Mouse (Mus musculus) heart, embryonic 15.5 days (tissue): ENCODE data around the gene Wfdc15b. TPM values are rescaled to one million over a fixed set of nuclear protein-coding genes. Genes with fewer than 3 reads are reported as not detected.
"Not testable (repeated sequence)": the region's sequence is repeated elsewhere in the genome, so short reads cannot be mapped to it uniquely, and the experiment has no call there.

Source experiments
- ATAC-seq: fragments of 200-750 bp; cut with Nextera tagmentation; replicated peaks from 2 replicates; pipeline ENCODE4 v1.8.0; 2017; ENCODE audit warnings: low read depth, moderate TSS enrichment; ENCODE audit not compliant: insufficient number of reproducible peaks, insufficient read depth, low FRiP score
- H3K27ac ChIP-seq: fragments of 300-500 bp; sonication (generic); 2 replicates; pipeline ENCODE4 v1.5.1; 2015; ENCODE audit warnings: mild to moderate bottlenecking, inconsistent platforms
- H3K27me3 ChIP-seq: fragments of 300-500 bp; sonication (generic); 2 replicates; pipeline ENCODE4 v1.6.1; 2015; ENCODE audit warnings: inconsistent platforms
- H3K36me3 ChIP-seq: fragments of 300-500 bp; sonication (generic); 2 replicates; pipeline ENCODE4 v1.6.1; 2015; ENCODE audit warnings: mild to moderate bottlenecking, inconsistent platforms
- H3K4me1 ChIP-seq: fragments of 300-500 bp; sonication (generic); replicated peaks from 2 replicates; pipeline ENCODE4 v1.6.1; 2015; ENCODE audit warnings: inconsistent platforms
- H3K4me2 ChIP-seq: fragments of 300-500 bp; sonication (generic); 2 replicates; pipeline ENCODE4 v1.6.1; 2015; ENCODE audit warnings: inconsistent platforms, mild to moderate bottlenecking, moderate library complexity
- H3K4me3 ChIP-seq: fragments of 300-500 bp; sonication (generic); 2 replicates; pipeline ENCODE4 v1.5.1; 2015; ENCODE audit warnings: mild to moderate bottlenecking, inconsistent platforms
- H3K9ac ChIP-seq: fragments of 300-500 bp; sonication (generic); 2 replicates; pipeline ENCODE4 v1.6.1; 2015; ENCODE audit warnings: mild to moderate bottlenecking, inconsistent platforms
- H3K9me3 ChIP-seq: fragments of 300-500 bp; sonication (generic); replicated peaks from 2 replicates; pipeline ENCODE4 v1.6.1; 2016; ENCODE audit warnings: inconsistent platforms
- WGBS: fragments of 180-500 bp; shearing (Covaris S2); methylation state at CpG from one replicate; pipeline ENCODE4 v1.1.7; 2015; ENCODE audit warnings: mixed read lengths; 5-methylcytosine and 5-hydroxymethylcytosine counted together
- polyA plus RNA-seq: library from polyadenylated mRNA; unstranded; fragments of >200 nt; fragmentation: Nextera tagmentation; extraction: Ambion mirVana; gene quantifications from 2 replicates; pipeline ENCODE4 v1.2.1, GENCODE M21; 2015

Wfdc15b gene
- not detected in 2 replicates for polyA plus RNA-seq

DNA sequence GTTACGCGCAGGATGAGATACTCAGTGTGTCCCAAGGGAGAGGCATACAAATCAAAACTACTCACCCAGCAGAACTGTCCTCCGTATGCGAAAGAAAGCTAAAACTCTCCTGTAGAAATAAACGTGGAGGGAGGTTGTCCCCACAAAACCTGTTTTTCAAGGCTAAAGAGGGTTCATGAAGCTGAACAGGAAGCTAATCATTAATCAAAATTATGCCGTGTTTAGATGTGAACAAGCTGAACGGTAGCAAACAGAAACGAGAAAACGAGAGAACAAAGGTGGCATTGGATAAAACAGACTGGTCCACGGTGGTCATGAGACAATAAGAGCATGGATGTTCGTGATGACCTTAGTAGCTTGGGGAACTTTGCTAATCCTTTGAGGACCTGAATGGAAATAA, at the start of gene Wfdc15b:
TSS of gene Wfdc15b (minus strand) at position 139 of the 400 bp plus-strand sequence.
- Histone ChIP-seq H3K27ac (no peak within 1 kb of the TSS), H3K27me3 (no peaks in the 10 kb centered on the region), H3K4me3 (no peak within 1 kb of the TSS), H3K9me3 (no peaks in the 10 kb centered on the region), H3K36me3 (no peaks in the 10 kb centered on the region), H3K9ac (no peak within 1 kb of the TSS), H3K4me1 (no peaks in the 10 kb centered on the region), H3K4me2 (no peak within 1 kb of the TSS)
- 67% methylated on average over 11 of the region's 11 CpGs for WGBS
- no peak for ATAC-seq

DNA sequence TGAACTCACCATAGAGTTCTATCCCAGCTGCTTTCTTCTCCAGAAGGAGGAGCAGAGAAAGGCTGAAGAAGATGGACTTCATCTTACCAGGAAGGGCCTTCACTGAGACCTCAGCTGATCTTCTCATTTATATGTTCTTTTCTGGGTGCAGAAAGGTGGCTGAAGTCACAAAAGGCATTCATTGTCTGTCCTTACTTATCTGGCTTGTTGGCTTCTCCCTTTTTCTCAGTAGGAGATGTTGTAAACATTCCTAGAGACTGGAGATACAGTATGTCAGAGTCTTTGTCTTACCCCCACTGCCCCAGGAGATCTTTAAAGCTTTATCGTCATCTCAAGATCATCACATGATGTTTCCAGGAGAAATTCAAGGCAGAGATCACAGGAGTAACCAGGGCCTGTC, 35.1 kb upstream of the Wfdc15b start, which contains the start of gene Svs3b:
TSS of gene Svs3b (minus strand) at position 101 of the 400 bp plus-strand sequence.
- not testable (repeated sequence) for H3K9ac ChIP-seq, H3K27me3 ChIP-seq, H3K4me2 ChIP-seq, H3K36me3 ChIP-seq, ATAC-seq, H3K9me3 ChIP-seq, H3K4me1 ChIP-seq, H3K27ac ChIP-seq, H3K4me3 ChIP-seq
- 45% methylated on average over 1 of the region's 1 CpGs for WGBS

GRCm38 (mm10) chr2:164238366-164238765, 16.9 kb upstream of the Wfdc15b start, which contains the start of gene Svs2:
Gene Svs2 (minus strand): TSS chr2:164238466.
- Histone ChIP-seq H3K36me3 (no peaks in the 10 kb centered on the region), H3K27me3 (no peaks in the 10 kb centered on the region), H3K9ac (no peak within 1 kb of the TSS), H3K4me1 (peaks cover 12% of the 10 kb centered on the region), H3K4me2 (no peak within 1 kb of the TSS), H3K27ac (no peak within 1 kb of the TSS), H3K4me3 (no peak within 1 kb of the TSS), H3K9me3 (no peaks in the 10 kb centered on the region)
- WGBS = 79% methylated on average over 3 of the region's 3 CpGs
- ATAC-seq = no peak

DNA sequence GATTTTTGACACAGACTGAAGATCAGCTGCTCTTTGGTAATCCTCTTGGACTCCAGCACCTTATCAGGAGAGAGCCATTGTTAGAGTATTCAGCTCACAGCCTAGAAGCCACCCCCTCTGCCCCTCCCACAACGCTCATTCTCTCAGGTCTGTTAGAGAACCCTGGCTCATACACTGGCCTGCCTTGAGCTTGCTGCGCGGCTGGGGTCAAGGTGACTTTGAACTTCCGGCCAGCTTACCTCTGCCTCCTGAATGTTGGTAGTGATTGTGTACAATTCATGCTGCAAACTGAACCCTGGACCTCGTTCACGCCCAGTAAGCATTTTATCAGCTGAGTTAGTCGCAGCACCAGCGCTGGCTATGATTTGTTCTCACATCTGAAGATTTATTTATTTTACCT, 11.2 kb upstream of the Wfdc15b start:
- no peak for ATAC-seq
- Histone ChIP-seq H3K4me2 (no peak overlapping the region), H3K27ac (no peak overlapping the region), H3K36me3 (no peaks in the 10 kb centered on the region), H3K9ac (no peak overlapping the region), H3K4me3 (no peak overlapping the region), H3K9me3 (no peaks in the 10 kb centered on the region), H3K4me1 (no peaks in the 10 kb centered on the region), H3K27me3 (no peaks in the 10 kb centered on the region)
- 80% methylated on average over 8 of the region's 8 CpGs for WGBS

- H3K27ac ChIP-seq = no peak overlapping the region
- H3K9me3 ChIP-seq = no peaks in the 10 kb centered on the region
- no peak overlapping the region for H3K9ac ChIP-seq
- no peak overlapping the region for H3K4me2 ChIP-seq
- H3K4me3 ChIP-seq = no peak overlapping the region
- no peak for ATAC-seq
- H3K27me3 ChIP-seq = no peaks in the 10 kb centered on the region
- no peaks in the 10 kb centered on the region for H3K4me1 ChIP-seq
- no peaks in the 10 kb centered on the region for H3K36me3 ChIP-seq
- 74% methylated on average over 8 of the region's 8 CpGs for WGBS
These were observed 7.1 kb upstream of the Wfdc15b start for GRCm38 (mm10) chr2:164228361-164229070.

- Histone ChIP-seq H3K4me2 (no peak overlapping the region), H3K9ac (no peak overlapping the region), H3K27ac (no peak overlapping the region), H3K36me3 (no peaks in the 10 kb centered on the region), H3K4me3 (no peak overlapping the region), H3K9me3 (no peaks in the 10 kb centered on the region), H3K4me1 (no peaks in the 10 kb centered on the region), H3K27me3 (no peaks in the 10 kb centered on the region)
- ATAC-seq = no peak
- 74% methylated on average over 9 of the region's 9 CpGs for WGBS
These were observed 2.2 kb downstream of the Wfdc15b start for GRCm38 (mm10) chr2:164219295-164219694.

- Histone ChIP-seq H3K27ac (no peak overlapping the region), H3K4me3 (no peak overlapping the region), H3K9ac (no peak overlapping the region), H3K9me3 (no peaks in the 10 kb centered on the region), H3K4me1 (no peaks in the 10 kb centered on the region), H3K36me3 (no peaks in the 10 kb centered on the region), H3K27me3 (no peaks in the 10 kb centered on the region; the same call in 1 of the 2 replicates), H3K4me2 (no peak overlapping the region)
- ATAC-seq = no peak
- 83% methylated on average over 5 of the region's 5 CpGs for WGBS
These were observed 8.7 kb downstream of the Wfdc15b start for GRCm38 (mm10) chr2:164212711-164213110.

GRCm38 (mm10) chr2:164210892-164211291, 10.6 kb downstream of the Wfdc15b start:
- WGBS = 86% methylated on average over 4 of the region's 4 CpGs
- H3K27me3 ChIP-seq = no peaks in the 10 kb centered on the region; the same call in 1 of the 2 replicates
- no peak overlapping the region for H3K4me2 ChIP-seq
- H3K27ac ChIP-seq = no peak overlapping the region
- no peaks in the 10 kb centered on the region for H3K36me3 ChIP-seq
- no peaks in the 10 kb centered on the region for H3K9me3 ChIP-seq
- H3K4me3 ChIP-seq = no peak overlapping the region
- ATAC-seq = no peak
- no peaks in the 10 kb centered on the region for H3K4me1 ChIP-seq
- H3K9ac ChIP-seq = no peak overlapping the region

GRCm38 (mm10) chr2:164206676-164207075, 14.8 kb downstream of the Wfdc15b start:
- H3K36me3 ChIP-seq = no peaks in the 10 kb centered on the region
- H3K9me3 ChIP-seq = no peaks in the 10 kb centered on the region
- 61% methylated on average over 4 of the region's 4 CpGs for WGBS
- H3K27ac ChIP-seq = no peak overlapping the region
- H3K4me1 ChIP-seq = no peaks in the 10 kb centered on the region
- ATAC-seq = no peak
- no peak overlapping the region for H3K4me2 ChIP-seq
- H3K27me3 ChIP-seq = no peaks in the 10 kb centered on the region
- no peak overlapping the region for H3K9ac ChIP-seq
- no peak overlapping the region for H3K4me3 ChIP-seq

GRCm38 (mm10) chr2:164206011-164206410, 15.4 kb downstream of the Wfdc15b start:
- not testable (repeated sequence) for H3K36me3 ChIP-seq, H3K27me3 ChIP-seq, H3K9ac ChIP-seq, H3K4me3 ChIP-seq, H3K9me3 ChIP-seq, H3K4me1 ChIP-seq, H3K27ac ChIP-seq, ATAC-seq, H3K4me2 ChIP-seq
- 91% methylated on average over 10 of the region's 10 CpGs for WGBS

- Histone ChIP-seq H3K9me3 (no peaks in the 10 kb centered on the region), H3K27ac (no peak within 1 kb of the TSS), H3K4me1 (no peaks in the 10 kb centered on the region), H3K9ac (no peak within 1 kb of the TSS), H3K4me3 (no peak within 1 kb of the TSS), H3K36me3 (no peaks in the 10 kb centered on the region), H3K4me2 (no peak within 1 kb of the TSS), H3K27me3 (no peaks in the 10 kb centered on the region)
- 76% methylated on average over 20 of the region's 20 CpGs for WGBS
- ATAC-seq = no peak
These were observed 21.7 kb downstream of the Wfdc15b start, which contains the start of gene Wfdc15a for GRCm38 (mm10) chr2:164199626-164200327. Gene Wfdc15a (minus strand): TSS chr2:164200130.

- H3K9me3 ChIP-seq = no peaks in the 10 kb centered on the region
- no peak overlapping the region for H3K27ac ChIP-seq
- H3K9ac ChIP-seq = no peak overlapping the region
- ATAC-seq = no peak
- H3K27me3 ChIP-seq = no peaks in the 10 kb centered on the region
- 79% methylated on average over 5 of the region's 5 CpGs for WGBS
- H3K4me1 ChIP-seq = no peaks in the 10 kb centered on the region
- no peak overlapping the region for H3K4me3 ChIP-seq
- no peak overlapping the region for H3K4me2 ChIP-seq
- no peaks in the 10 kb centered on the region for H3K36me3 ChIP-seq
These were observed 24.8 kb downstream of the Wfdc15b start for GRCm38 (mm10) chr2:164196700-164196990.
